ENCODE assay signal across 18 mouse cellular contexts in the genomic region with DNA sequence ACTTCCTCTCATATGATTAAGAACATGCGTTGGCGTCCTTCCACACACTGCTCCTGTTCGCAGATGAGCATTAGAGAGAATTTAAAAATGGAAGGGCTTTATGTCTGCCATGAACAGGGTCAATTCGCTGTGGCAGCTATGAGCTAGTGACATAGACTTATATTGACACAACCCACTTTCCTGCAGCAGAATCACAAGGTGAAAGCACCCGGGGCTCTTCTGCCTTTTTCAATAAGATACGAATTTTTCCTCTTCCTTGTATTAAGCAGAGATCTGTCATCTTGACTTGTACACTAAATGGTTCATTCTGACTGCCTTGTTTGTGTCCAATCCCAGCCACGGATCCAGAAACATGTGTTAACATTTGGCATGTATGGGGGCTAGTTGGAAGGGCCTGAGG.
DNase-seq lines count a peak whose midpoint lies in the region; ATAC-seq and TF ChIP-seq lines count a peak whose summit lies in the region.
"Had no signal": no experiment of that assay in that cellular context is flagged by ENCODE, and none has a peak within 500 bp of the region (broad histone marks: within the 10 kb centered on the region; RNA-seq: fewer than 3 reads in every experiment).

No protein-coding gene starts in this region.

- peak; percentile 3 for DNase-seq in embryonic facial prominence, embryonic 14.5 days (ENCODE audit: low spot score)
- DNase-seq in embryonic facial prominence, embryonic 10.5 days (ENCODE audit: low spot score): no peak
- DNase-seq in midbrain, postnatal 0 days (ENCODE audit: low spot score): peak; percentile 3
- DNase-seq in retina, embryonic 14.5 days (ENCODE audit: low spot score): peak; percentile 57
- DNase-seq in adrenal gland, postnatal 4 days (ENCODE audit: low spot score in 2 of 2): no peak
- no peak for DNase-seq in adrenal gland, adult 2 months
- DNase-seq: adrenal gland, adult 8-10 months; adrenal gland, postnatal 14 days; adrenal gland, postnatal 36 days; cerebellum, adult 18-20 months; cerebellum, adult 8-10 months; cerebellum, adult 9-11 months; cerebellum, postnatal 25 days; forebrain, postnatal 0 days had no signal

- H3K36me3 ChIP-seq in embryonic facial prominence, embryonic 14.5 days (ENCODE audit: control insufficient read depth, insufficient read depth, low read length): no peaks in the 10 kb centered on the region
- H3K36me3 ChIP-seq in embryonic facial prominence, embryonic 10.5 days (replicated peaks): no peaks in the 10 kb centered on the region
- no peaks in the 10 kb centered on the region for H3K36me3 ChIP-seq in midbrain, postnatal 0 days (ENCODE audit: insufficient read depth, low read length)
- no peaks in the 10 kb centered on the region for H3K36me3 ChIP-seq in midbrain, embryonic 15.5 days (replicated peaks)
- H3K36me3 ChIP-seq: embryonic facial prominence, embryonic 13.5 days; forebrain, embryonic 15.5 days had no signal

- no peaks in the 10 kb centered on the region for H3K27me3 ChIP-seq in embryonic facial prominence, embryonic 14.5 days (replicated peaks; ENCODE audit: control insufficient read depth, insufficient read depth, low read length)
- H3K27me3 ChIP-seq in embryonic facial prominence, embryonic 10.5 days (replicated peaks; ENCODE audit: low read depth, poor library complexity, severe bottlenecking): no peaks in the 10 kb centered on the region
- no peaks in the 10 kb centered on the region for H3K27me3 ChIP-seq in midbrain, postnatal 0 days (ENCODE audit: insufficient read depth, low read length)
- no peaks in the 10 kb centered on the region for H3K27me3 ChIP-seq in midbrain, embryonic 15.5 days (replicated peaks)
- H3K27me3 ChIP-seq: embryonic facial prominence, embryonic 13.5 days; forebrain, embryonic 13.5 days; forebrain, embryonic 15.5 days had no signal

- no peak overlapping the region for H3K4me3 ChIP-seq in embryonic facial prominence, embryonic 14.5 days (ENCODE audit: low read depth, low read length)
- H3K4me3 ChIP-seq in embryonic facial prominence, embryonic 10.5 days: no peak overlapping the region
- no peak overlapping the region for H3K4me3 ChIP-seq in midbrain, postnatal 0 days (ENCODE audit: low read depth, low read length)
- no peak overlapping the region for H3K4me3 ChIP-seq in midbrain, embryonic 15.5 days
- H3K4me3 ChIP-seq: embryonic facial prominence, embryonic 13.5 days; forebrain, embryonic 13.5 days; forebrain, embryonic 15.5 days had no signal

- H3K9ac ChIP-seq in embryonic facial prominence, embryonic 14.5 days (ENCODE audit: low read depth, low read length): no peak overlapping the region
- no peak overlapping the region for H3K9ac ChIP-seq in midbrain, postnatal 0 days (replicated peaks; ENCODE audit: low read length, poor library complexity, severe bottlenecking)
- no peak overlapping the region for H3K9ac ChIP-seq in midbrain, embryonic 15.5 days
- H3K9ac ChIP-seq: embryonic facial prominence, embryonic 13.5 days; forebrain, embryonic 13.5 days; forebrain, embryonic 15.5 days; forebrain, postnatal 0 days had no signal

- ATAC-seq in embryonic facial prominence, embryonic 14.5 days (ENCODE audit: low read depth): no peak; the same call in 1 of the 2 replicates
- no peak for ATAC-seq in midbrain, postnatal 0 days (ENCODE audit: low FRiP score)
- no peak for ATAC-seq in midbrain, embryonic 15.5 days (replicated peaks)
- ATAC-seq: forebrain, embryonic 13.5 days; forebrain, embryonic 15.5 days; forebrain, postnatal 0 days had no signal

- no peak for TF ChIP-seq CTCF in midbrain, postnatal 0 days (IDR thresholded peaks at IDR 0.05)

- no peak overlapping the region for H3K27ac ChIP-seq in embryonic facial prominence, embryonic 14.5 days (replicated peaks; ENCODE audit: low read depth, low read length)
- no peak overlapping the region for H3K27ac ChIP-seq in embryonic facial prominence, embryonic 10.5 days (replicated peaks)
- H3K27ac ChIP-seq in midbrain, postnatal 0 days (ENCODE audit: low read depth, low read length): no peak overlapping the region
- no peak overlapping the region for H3K27ac ChIP-seq in midbrain, embryonic 15.5 days
- H3K27ac ChIP-seq: embryonic facial prominence, embryonic 13.5 days; forebrain, embryonic 13.5 days; forebrain, embryonic 15.5 days had no signal

- H3K4me1 ChIP-seq in embryonic facial prominence, embryonic 14.5 days (ENCODE audit: control insufficient read depth, insufficient read depth, low read length): no peaks in the 10 kb centered on the region
- H3K4me1 ChIP-seq in embryonic facial prominence, embryonic 10.5 days: no peaks in the 10 kb centered on the region
- no peaks in the 10 kb centered on the region for H3K4me1 ChIP-seq in midbrain, postnatal 0 days (ENCODE audit: insufficient read depth, low read length)
- H3K4me1 ChIP-seq in midbrain, embryonic 15.5 days: no peaks in the 10 kb centered on the region
- H3K4me1 ChIP-seq: embryonic facial prominence, embryonic 13.5 days; forebrain, embryonic 13.5 days; forebrain, embryonic 15.5 days had no signal

- H3K4me2 ChIP-seq in embryonic facial prominence, embryonic 14.5 days (ENCODE audit: low read depth, low read length): no peak overlapping the region
- no peak overlapping the region for H3K4me2 ChIP-seq in midbrain, postnatal 0 days (ENCODE audit: low read depth, low read length, poor library complexity, severe bottlenecking)
- H3K4me2 ChIP-seq in midbrain, embryonic 15.5 days: no peak overlapping the region
- H3K4me2 ChIP-seq: embryonic facial prominence, embryonic 13.5 days; forebrain, embryonic 13.5 days; forebrain, embryonic 15.5 days had no signal

- WGBS in embryonic facial prominence, embryonic 14.5 days: 66% methylated on average over 7 of the region's 7 CpGs
- 78% methylated on average over 7 of the region's 7 CpGs for WGBS in embryonic facial prominence, embryonic 10.5 days
- WGBS in midbrain, postnatal 0 days: 75% methylated on average over 7 of the region's 7 CpGs
- WGBS in midbrain, embryonic 15.5 days: 77% methylated on average over 7 of the region's 7 CpGs

- H3K9me3 ChIP-seq in embryonic facial prominence, embryonic 14.5 days (ENCODE audit: control insufficient read depth, low read length): no peaks in the 10 kb centered on the region
- no peaks in the 10 kb centered on the region for H3K9me3 ChIP-seq in embryonic facial prominence, embryonic 10.5 days
- no peaks in the 10 kb centered on the region for H3K9me3 ChIP-seq in midbrain, postnatal 0 days (ENCODE audit: low read length)
- no peaks in the 10 kb centered on the region for H3K9me3 ChIP-seq in midbrain, embryonic 15.5 days
- H3K9me3 ChIP-seq: embryonic facial prominence, embryonic 13.5 days; forebrain, embryonic 13.5 days; forebrain, embryonic 15.5 days had no signal

Comparison
In these comparisons a context has a peak if more than half of its experiments do, and no peak if none do; other contexts are left out.
1. DNase-seq: peak in embryonic facial prominence, embryonic 14.5 days (single experiment), midbrain, postnatal 0 days (single experiment) and retina, embryonic 14.5 days (single experiment); none in embryonic facial prominence, embryonic 10.5 days (single experiment), adrenal gland, postnatal 4 days (0 of 2) and adrenal gland, adult 2 months (single experiment).